Mouse (Mus musculus): ENCODE measurements around the gene Rhof. TPM values are rescaled to one million over a fixed set of nuclear protein-coding genes. Genes with fewer than 3 reads are reported as not detected.

The Rhof gene
- polyA plus RNA-seq, 1 experiment, result 70.7 TPM

DNA sequence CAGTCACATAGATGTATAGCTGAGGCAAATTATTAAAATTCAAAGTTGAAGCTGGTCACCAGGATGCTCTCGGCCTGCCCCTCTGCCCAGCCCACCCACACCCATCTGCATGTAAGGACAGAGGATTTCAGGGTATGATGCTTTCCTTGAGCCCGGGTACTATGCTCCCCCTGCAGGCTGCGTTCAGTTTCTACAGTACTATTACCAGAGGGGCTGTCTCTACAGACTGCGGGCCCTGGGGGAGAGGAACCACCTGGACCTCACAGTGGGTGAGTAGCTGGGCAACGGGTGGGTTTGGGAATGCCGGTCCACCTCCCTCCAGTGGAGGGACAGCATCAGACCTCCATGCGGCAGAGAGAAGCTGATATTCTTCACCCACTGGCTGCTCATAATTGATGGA is 17.6 kb downstream of the Rhof start:
- Histone ChIP-seq H3K27ac (ENCODE audit: insufficient read depth, low read length) (no peak overlapping the region), H3K36me3 (ENCODE audit: control insufficient read depth, insufficient read depth, low read length) (peaks cover 22% of the 10 kb centered on the region), H3K27me3 (ENCODE audit: control insufficient read depth, insufficient read depth, low read length) (no peaks in the 10 kb centered on the region), H3K4me1 (ENCODE audit: control insufficient read depth, insufficient read depth, insufficient read length) (no peaks in the 10 kb centered on the region), H3K4me3 (ENCODE audit: extremely low read depth, insufficient read depth, insufficient read length) (no peak overlapping the region)
- DNase-seq (ENCODE audit: low read depth in 1 of 2, low spot score in 2 of 2), result no peak
- TF ChIP-seq CTCF (IDR thresholded peaks at IDR 0.05; ENCODE audit: extremely low read depth, insufficient read depth, insufficient read length, insufficient replicate concordance) (peak; percentile 22; the same call in 1 of the 2 replicates), POLR2A (IDR thresholded peaks at IDR 0.05; ENCODE audit: low read depth, low read length) (no peak)
- 61% methylated on average over 7 of the region's 7 CpGs for WGBS

- 79% methylated on average over 11 of the region's 11 CpGs for WGBS
- no peak for DNase-seq (ENCODE audit: low read depth in 1 of 2, low spot score in 2 of 2)
- H3K4me3 ChIP-seq (ENCODE audit: extremely low read depth, insufficient read depth, insufficient read length), result no peak overlapping the region
- H3K36me3 ChIP-seq (ENCODE audit: control insufficient read depth, insufficient read depth, low read length), result peaks cover 14% of the 10 kb centered on the region
- H3K4me1 ChIP-seq (ENCODE audit: control insufficient read depth, insufficient read depth, insufficient read length), result no peaks in the 10 kb centered on the region
- no peak overlapping the region for H3K27ac ChIP-seq (ENCODE audit: insufficient read depth, low read length)
- TF ChIP-seq POLR2A (IDR thresholded peaks at IDR 0.05; ENCODE audit: low read depth, low read length), result no peak
- TF ChIP-seq CTCF (IDR thresholded peaks at IDR 0.05; ENCODE audit: extremely low read depth, insufficient read depth, insufficient read length, insufficient replicate concordance), result no peak
- H3K27me3 ChIP-seq (ENCODE audit: control insufficient read depth, insufficient read depth, low read length), result no peaks in the 10 kb centered on the region
Measured at GRCm38 (mm10) chr5:123114109-123114508, 18.4 kb downstream of the Rhof start.

DNA sequence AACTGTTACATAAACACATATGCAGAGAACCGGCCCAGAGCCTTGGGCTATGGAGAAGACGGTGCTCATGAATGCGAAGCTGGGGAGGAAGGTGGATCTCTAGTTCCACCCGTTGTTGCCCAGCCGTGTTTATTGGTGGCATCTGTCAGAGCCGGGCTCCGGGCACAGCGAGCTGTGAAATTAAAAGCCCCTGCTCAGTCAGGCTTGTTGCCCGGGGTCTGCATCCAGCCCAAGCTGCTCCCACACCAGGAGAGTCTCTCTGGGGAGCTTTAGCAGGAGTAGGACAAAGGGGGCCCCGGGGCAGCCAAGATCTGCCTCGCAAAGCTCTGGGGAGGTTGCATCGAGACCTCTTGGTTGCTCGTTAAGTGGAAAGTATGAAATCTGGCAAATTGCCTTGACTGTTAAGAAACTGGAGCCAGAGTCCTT is 22.2 kb downstream of the Rhof start:
- TF ChIP-seq POLR2A (IDR thresholded peaks at IDR 0.05; ENCODE audit: low read depth, low read length), result no peak
- no peak for TF ChIP-seq CTCF (IDR thresholded peaks at IDR 0.05; ENCODE audit: extremely low read depth, insufficient read depth, insufficient read length, insufficient replicate concordance)
- DNase-seq (ENCODE audit: low read depth in 1 of 2, low spot score in 2 of 2), result no peak
- Histone ChIP-seq H3K36me3 (ENCODE audit: control insufficient read depth, insufficient read depth, low read length) (no peaks in the 10 kb centered on the region), H3K27me3 (ENCODE audit: control insufficient read depth, insufficient read depth, low read length) (no peaks in the 10 kb centered on the region), H3K4me1 (ENCODE audit: control insufficient read depth, insufficient read depth, insufficient read length) (no peaks in the 10 kb centered on the region), H3K4me3 (ENCODE audit: extremely low read depth, insufficient read depth, insufficient read length) (no peak overlapping the region), H3K27ac (ENCODE audit: insufficient read depth, low read length) (no peak overlapping the region)
- 89% methylated on average over 13 of the region's 13 CpGs for WGBS

GRCm38 (mm10) chr5:123109452-123110203 is 22.9 kb downstream of the Rhof start:
- Histone ChIP-seq H3K27ac (ENCODE audit: insufficient read depth, low read length) (no peak overlapping the region), H3K27me3 (ENCODE audit: control insufficient read depth, insufficient read depth, low read length) (no peaks in the 10 kb centered on the region), H3K4me3 (ENCODE audit: extremely low read depth, insufficient read depth, insufficient read length) (no peak overlapping the region), H3K4me1 (ENCODE audit: control insufficient read depth, insufficient read depth, insufficient read length) (no peaks in the 10 kb centered on the region), H3K36me3 (ENCODE audit: control insufficient read depth, insufficient read depth, low read length) (no peaks in the 10 kb centered on the region)
- WGBS, result 87% methylated on average over 13 of the region's 13 CpGs
- no peak for DNase-seq (ENCODE audit: low read depth in 1 of 2, low spot score in 2 of 2)
- no peak for TF ChIP-seq CTCF (IDR thresholded peaks at IDR 0.05; ENCODE audit: extremely low read depth, insufficient read depth, insufficient read length, insufficient replicate concordance)

- DNase-seq (ENCODE audit: low read depth in 1 of 2, low spot score in 2 of 2), result no peak
- Histone ChIP-seq H3K36me3 (ENCODE audit: control insufficient read depth, insufficient read depth, low read length) (no peaks in the 10 kb centered on the region), H3K4me1 (ENCODE audit: control insufficient read depth, insufficient read depth, insufficient read length) (no peaks in the 10 kb centered on the region), H3K27me3 (ENCODE audit: control insufficient read depth, insufficient read depth, low read length) (no peaks in the 10 kb centered on the region), H3K27ac (ENCODE audit: insufficient read depth, low read length) (no peak overlapping the region), H3K4me3 (ENCODE audit: extremely low read depth, insufficient read depth, insufficient read length) (no peak overlapping the region)
- TF ChIP-seq CTCF (IDR thresholded peaks at IDR 0.05; ENCODE audit: extremely low read depth, insufficient read depth, insufficient read length, insufficient replicate concordance), result no peak
- no peak for TF ChIP-seq POLR2A (IDR thresholded peaks at IDR 0.05; ENCODE audit: low read depth, low read length)
- 91% methylated on average over 6 of the region's 6 CpGs for WGBS
Measured at GRCm38 (mm10) chr5:123104769-123105168, 27.7 kb downstream of the Rhof start.

- no peak overlapping the region for H3K4me3 ChIP-seq (ENCODE audit: extremely low read depth, insufficient read depth, insufficient read length)
- no peaks in the 10 kb centered on the region for H3K36me3 ChIP-seq (ENCODE audit: control insufficient read depth, insufficient read depth, low read length)
- no peaks in the 10 kb centered on the region for H3K27me3 ChIP-seq (ENCODE audit: control insufficient read depth, insufficient read depth, low read length)
- no peak for DNase-seq (ENCODE audit: low read depth in 1 of 2, low spot score in 2 of 2)
- no peaks in the 10 kb centered on the region for H3K4me1 ChIP-seq (ENCODE audit: control insufficient read depth, insufficient read depth, insufficient read length)
- WGBS, result 95% methylated on average over 8 of the region's 8 CpGs
- H3K27ac ChIP-seq (ENCODE audit: insufficient read depth, low read length), result no peak overlapping the region
- TF ChIP-seq POLR2A (IDR thresholded peaks at IDR 0.05; ENCODE audit: low read depth, low read length) (no peak), CTCF (IDR thresholded peaks at IDR 0.05; ENCODE audit: extremely low read depth, insufficient read depth, insufficient read length, insufficient replicate concordance) (no peak)
Measured at GRCm38 (mm10) chr5:123103556-123103955, 28.9 kb downstream of the Rhof start.

GRCm38 (mm10) chr5:123102376-123102775 is 30.1 kb downstream of the Rhof start:
- no peak for DNase-seq (ENCODE audit: low read depth in 1 of 2, low spot score in 2 of 2)
- H3K27ac ChIP-seq (ENCODE audit: insufficient read depth, low read length), result no peak overlapping the region
- H3K36me3 ChIP-seq (ENCODE audit: control insufficient read depth, insufficient read depth, low read length), result no peaks in the 10 kb centered on the region
- TF ChIP-seq CTCF (IDR thresholded peaks at IDR 0.05; ENCODE audit: extremely low read depth, insufficient read depth, insufficient read length, insufficient replicate concordance) (no peak), POLR2A (IDR thresholded peaks at IDR 0.05; ENCODE audit: low read depth, low read length) (no peak)
- H3K4me3 ChIP-seq (ENCODE audit: extremely low read depth, insufficient read depth, insufficient read length), result no peak overlapping the region
- 55% methylated on average over 7 of the region's 7 CpGs for WGBS
- H3K4me1 ChIP-seq (ENCODE audit: control insufficient read depth, insufficient read depth, insufficient read length), result no peaks in the 10 kb centered on the region
- no peaks in the 10 kb centered on the region for H3K27me3 ChIP-seq (ENCODE audit: control insufficient read depth, insufficient read depth, low read length)

Data from spleen, adult 2 months (tissue).